Mouse (Mus musculus) lung, postnatal 25 days (tissue): ENCODE measurements around the gene Spata31d1a.
A peak's percentile ranks its signal among the peaks of the same experiment; 100 is the strongest.
"Not testable (repeated sequence)": the region's sequence is repeated elsewhere in the genome, so short reads cannot be mapped to it uniquely, and the experiment has no call there.

Experiments used
- DNase-seq: peaks from one replicate; pipeline ENCODE4 v3.0.0; 2022; ENCODE audit warnings: low spot score

Spata31d1a gene

DNA sequence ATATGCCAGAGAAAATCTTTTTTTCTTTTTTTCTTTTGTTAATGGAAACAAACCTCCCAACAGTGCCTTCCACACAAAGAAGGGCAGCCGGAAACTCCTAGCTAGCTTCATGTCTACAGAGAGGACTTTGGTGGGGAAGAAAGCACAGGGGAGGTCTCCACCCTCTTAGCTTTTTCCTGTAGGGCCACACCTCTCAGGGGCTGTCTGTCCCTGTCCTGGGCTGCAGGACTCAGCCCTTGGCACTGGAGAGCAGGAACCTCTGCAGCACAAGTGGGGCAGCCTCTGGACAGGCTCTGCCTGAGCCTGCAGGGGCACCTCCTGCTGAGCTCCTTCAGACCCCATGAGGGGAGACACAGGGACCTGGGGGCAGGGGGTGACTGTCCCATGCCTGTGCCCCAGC lies 10.0 kb downstream of the Spata31d1a start:
- not testable (repeated sequence) for DNase-seq

DNA sequence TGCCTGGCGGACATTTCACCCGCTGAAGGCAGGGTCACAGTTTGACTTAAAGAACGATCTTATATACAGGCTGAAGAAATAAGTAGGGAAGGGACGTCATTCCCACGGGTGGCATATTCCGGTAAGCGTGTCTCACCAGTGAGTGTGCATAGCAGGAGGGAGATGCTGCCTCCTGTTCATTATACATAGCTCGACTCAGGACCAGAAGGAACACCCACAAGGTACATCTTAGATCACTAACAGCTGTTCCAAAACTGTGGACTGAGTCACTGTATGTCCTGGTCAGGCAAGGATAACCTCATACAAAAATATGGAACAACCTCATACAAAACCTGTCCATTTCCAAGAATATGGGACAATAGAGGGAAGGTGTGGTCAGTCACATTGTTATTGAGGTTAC lies 11.0 kb downstream of the Spata31d1a start:
- DNase-seq: no peak

DNA sequence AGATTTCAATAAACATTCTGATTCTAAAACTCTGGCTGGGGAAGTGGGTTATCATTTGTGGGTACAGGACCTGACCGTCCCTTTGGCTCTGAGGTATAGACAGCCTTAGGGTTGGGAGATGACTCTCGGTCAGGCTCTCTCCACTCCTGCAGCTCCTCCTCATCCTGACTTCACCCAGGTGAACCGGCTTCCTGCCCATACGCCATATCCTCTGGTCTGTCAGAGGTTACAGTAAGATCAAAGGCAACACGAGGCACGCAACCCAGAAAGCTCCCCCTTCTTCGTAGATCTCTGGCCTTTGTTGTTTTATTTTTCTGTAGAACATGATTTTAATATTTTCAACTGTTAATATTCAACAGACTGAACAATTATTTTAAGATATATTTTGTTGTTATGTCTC lies 14.3 kb downstream of the Spata31d1a start:
- no peak for DNase-seq

DNA sequence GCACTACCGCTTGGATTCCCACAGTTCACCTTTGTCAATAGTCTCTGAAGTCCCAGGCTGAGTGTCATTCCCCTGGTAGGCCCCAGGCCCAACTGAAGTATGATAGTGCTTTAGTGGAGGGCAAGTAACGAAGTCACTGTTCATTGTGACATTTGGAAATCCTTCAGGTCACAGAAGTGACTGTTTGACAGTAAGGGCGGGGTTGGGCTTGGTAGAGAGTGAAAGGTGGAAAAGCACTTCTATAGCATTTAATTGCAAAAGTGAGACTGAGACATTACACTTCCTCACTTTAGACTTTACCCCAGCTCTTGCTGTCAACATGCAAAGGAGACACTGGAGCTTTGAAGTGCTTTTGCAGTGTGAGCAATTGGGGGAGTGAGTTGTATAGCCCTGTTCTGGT lies 16.1 kb downstream of the Spata31d1a start, which contains the start of gene 4921517D22Rik:
TSS of gene 4921517D22Rik (minus strand) at position 101 of the 400 bp plus-strand sequence.
- DNase-seq: no peak

DNA sequence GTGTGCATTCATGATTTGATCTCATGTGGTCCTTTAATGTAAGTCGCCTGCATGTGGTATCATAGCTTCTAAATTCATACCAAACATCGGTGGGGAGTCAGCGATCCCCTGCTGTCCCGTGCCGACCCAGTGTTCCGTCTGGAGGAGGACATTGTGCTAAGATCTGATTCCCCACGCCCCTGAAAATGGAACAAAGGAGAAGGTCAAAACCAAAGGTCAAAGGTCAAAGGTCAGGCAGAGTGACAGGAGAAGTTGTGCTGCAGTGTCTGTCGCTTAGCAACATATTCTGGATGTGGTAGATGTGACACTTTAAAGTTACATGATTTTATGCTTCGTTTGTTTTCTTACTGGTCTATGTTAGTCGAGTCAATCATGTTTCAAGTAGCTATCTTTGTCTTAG lies 18.7 kb downstream of the Spata31d1a start:
- no peak for DNase-seq

DNA sequence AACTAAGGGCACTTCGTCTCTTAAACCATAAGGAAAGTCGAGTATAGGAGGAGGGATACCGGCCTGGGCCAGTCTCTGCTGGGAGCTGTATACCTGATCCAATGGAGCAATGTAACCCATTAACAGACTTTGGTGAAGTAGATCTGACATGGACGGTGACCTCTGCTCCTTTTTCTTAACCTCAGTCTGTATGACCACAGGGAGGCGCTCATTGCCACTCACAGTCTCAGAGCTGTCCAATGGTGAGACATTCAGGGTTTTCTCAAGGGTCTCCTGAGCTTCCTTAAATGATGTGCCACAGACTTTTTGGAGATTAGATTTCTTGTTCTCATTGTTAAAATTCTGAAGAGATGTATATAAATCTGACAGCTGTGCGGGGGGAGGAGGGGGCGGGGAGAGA lies 19.6 kb downstream of the Spata31d1a start:
- DNase-seq: no peak

DNA sequence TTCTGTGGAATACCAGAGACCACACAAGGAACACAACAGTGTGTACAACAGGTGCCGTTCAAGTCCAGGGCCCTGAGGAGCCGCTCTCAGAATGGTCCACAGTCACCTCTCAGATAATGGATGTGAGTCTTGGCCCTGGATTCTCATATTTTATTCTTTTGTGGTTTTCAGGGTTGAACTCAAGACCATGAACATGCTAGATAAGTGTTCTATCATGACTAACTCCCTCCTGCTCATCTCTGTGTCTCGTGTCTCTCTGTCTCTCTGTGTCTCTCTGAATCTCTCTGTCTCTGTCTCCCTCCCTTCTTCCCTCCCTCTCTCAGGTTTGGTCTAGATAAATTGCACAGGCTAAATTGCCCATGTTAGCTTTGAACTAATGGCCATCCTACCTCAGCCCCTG lies 20.3 kb downstream of the Spata31d1a start:
- DNase-seq: no peak

DNA sequence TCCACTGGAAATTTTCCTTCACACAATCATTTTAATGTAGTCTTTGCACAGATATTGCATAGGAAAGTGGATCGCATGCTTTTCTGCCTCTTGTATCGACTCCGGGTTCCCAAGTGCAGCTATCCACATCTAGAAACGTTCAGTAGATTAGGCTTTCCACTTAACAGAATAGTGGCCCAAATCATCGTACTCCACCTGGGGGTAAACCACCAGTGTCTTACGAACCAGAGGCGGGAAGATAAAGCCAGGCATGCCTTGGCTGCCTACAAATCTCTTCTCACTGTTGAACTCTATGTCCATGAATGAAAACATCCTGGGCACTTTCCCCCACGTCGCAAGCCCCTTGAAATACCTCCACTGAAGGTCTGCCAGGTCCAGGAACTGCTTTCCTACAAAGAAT lies 20.8 kb downstream of the Spata31d1a start:
- no peak for DNase-seq

DNA sequence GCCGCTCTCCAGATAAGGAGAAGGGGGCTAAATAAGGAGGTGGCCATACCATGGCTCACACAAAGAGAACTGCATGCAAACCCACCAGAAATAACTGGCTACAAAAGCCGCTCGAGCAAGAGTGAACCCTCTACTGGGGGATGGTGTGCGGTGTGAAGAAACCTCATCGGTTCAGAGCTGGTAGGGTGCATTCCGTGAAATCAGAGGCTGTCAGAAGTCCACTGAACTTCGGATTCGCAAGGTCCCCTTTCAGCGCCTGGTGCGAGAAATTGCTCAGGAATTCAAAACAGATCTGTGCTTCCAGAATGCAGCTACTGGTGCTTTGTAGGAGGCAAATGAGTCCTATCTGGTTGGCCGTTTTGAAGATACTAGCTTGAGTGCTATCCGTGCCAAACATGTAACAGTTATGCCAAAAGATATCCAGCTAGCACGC lies 21.8 kb downstream of the Spata31d1a start:
- no peak for DNase-seq

DNA sequence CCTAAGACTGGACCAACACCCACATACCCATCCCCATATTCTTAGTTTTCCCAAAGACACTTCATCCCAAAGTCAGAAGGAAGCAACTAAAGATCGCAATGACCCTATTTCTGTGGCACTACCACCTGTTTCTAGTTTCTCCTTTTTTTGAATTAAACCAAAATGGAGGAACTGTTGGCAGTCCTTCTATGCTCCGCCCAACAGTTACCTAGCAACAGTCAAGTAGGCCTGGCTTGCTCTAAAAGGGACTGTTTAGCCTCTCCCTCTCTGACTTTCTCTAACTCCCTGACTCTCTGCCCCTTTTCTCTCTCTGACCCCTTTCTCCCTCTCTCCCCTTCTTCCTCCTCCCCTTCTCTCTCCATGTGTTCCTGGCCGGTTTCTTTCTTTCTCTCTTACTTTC lies 24.9 kb downstream of the Spata31d1a start:
- DNase-seq: no peak

DNA sequence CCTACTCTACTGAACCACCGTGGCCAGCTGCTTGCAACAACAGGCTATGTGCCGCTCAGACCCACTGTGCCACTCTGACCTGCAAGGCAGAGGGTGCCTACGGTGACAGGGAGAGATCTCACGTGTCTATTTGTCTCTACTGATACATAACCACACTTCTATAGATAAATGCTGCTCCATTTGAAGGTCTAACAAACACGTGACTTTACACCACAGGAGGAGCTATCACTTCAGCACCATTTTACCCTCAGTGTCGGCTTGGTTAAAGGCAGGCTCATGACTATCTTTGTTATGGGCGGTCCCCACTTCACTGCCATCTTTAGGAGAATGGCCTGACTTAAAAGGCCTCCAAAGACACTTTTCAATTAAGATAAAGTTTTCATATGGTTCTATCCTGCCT lies 27.5 kb downstream of the Spata31d1a start:
- DNase-seq: no peak

DNA sequence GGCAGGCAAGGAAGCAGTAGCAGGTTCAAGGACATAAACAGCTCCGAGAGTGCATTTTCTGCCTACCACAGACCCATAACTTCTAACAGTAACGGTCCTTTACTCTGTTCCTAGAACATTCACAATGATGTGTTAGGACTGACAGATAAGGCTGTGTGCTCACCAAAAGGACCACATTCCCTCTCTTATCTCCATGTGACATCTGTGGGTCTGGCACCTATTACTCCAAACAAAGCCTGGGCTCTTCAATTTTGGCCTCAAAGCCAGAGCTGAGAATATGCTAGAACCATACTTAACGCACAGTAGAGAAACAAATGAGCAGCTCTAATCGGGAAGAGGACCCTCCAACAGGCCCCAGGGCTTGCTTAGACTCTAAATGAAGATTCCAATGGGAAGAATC lies 30.2 kb downstream of the Spata31d1a start:
- DNase-seq: no peak

DNA sequence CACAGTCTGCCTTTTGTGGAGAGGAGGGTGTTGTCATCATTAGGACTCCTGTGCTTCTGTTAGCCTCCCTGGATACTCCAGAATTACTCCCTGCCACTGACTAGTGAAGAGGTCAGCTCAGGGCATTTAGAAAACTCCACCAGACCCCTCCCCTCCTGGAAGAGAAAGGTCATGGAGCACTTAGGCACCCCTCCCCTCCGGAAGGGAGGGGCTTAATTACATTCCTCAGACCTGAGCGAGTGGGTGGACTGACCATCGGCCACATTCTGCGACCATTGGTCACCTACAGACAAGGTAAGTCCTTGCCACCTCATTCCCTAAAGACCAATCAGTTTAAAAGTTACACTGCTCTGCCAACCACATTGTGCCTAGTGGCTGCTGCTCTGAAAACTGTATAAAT lies 30.8 kb downstream of the Spata31d1a start:
- DNase-seq: no peak

DNA sequence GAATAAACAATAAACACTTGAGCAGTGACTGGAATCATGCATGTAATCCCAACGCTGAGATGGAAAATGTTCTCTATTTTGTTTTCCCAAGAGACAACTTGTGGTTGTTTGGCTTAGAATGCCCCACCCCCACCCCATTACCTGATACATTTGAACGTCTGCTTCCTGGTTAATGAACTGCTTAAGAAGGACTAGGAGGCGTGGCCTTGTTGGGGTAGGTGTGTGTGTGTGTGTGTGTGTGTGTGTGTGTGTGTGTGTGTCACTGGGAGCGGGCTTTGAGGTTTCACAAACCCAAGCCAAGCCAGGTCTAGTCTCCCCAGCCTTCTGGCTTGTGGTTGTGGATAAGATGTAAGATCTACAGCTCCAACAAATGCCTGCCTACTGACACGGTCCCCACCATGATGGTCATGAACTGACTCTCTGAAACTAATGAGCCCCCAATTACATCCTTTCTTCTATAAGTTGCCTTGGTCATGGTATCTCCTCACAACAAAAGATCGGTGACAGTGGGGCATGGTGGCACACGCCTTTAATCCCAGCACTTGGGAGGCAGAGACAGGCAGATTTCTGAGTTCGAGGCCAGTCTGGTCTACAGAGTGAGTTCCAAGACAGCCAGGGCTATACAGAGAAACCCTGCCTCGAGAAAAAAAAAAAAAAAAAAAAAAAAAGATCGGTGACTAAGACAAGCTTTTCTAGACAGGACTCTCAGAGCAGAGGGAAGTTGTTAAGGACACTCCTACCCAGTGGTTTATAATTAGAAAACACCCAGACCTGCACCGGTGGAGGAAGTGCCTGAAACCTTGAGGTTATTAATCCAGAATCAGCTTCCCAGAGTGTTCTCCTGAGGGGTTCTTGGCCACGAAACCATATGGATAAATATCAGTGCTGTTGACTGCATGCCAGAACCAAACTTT lies 33.6 kb downstream of the Spata31d1a start:
- no peak for DNase-seq

DNA sequence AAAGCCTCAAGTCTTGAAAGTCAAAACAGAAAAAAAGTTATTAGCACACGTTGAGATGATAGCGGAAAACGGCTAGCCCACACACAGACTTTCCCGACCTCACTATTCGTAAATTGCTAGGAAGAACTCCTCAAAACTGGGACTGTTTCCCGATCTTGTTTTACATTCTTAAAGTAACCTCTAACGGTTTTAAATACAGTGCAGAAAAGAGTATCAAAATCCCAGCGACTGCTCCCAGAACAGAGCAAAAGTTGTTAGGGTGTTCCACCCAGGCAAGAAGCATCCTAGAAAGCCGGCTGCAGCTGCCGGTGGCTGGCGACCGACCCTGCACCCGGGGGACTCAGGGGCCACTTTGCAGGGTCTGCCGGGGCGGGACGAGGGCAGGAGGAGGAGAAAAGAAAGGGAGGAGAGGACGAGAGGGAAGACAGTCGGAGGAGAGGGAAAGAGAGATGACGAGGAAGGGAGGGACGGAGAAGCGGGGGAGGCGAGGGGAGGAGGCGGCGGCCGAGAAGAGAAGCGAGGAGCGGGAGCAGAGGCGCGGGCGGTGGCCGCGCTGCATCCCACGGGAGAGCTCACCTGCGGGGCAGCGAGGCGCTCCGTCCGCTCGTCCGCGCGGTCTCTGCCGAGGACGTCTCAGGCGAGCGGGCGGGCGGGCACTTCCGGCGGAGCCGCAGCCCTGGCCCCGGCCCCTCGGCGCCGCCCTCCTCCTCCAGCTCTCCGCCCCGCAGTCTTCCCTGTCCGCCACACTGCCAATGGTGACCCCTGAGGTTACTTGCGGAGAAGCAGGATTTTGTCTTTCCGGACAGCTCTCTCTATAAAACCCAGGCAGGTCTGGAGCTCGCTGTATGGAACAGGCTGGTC lies 34.7 kb downstream of the Spata31d1a start, which contains the start of gene Golm1:
TSS of gene Golm1 (minus strand) at position 661 of the 861 bp plus-strand sequence.
- DNase-seq: peak; percentile 70

DNA sequence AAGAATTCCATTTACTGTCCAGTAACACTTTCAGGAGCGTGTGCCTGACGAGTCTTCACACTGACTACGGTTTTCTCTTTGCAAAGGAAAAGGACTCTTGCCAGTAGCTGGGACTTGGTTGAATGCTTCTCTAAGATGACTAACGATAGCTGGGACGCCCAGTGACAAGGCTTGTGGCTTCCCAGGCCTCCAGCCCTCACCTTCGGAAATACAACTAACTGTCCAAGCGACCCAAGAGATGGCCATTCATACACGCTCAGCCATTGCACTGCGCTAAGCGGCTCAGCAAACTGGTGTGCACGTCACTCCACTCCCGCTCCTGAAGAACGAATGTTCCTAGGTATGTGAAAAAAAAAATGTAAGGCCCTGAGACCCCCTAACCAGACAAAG lies 35.4 kb downstream of the Spata31d1a start:
- DNase-seq: no peak

DNA sequence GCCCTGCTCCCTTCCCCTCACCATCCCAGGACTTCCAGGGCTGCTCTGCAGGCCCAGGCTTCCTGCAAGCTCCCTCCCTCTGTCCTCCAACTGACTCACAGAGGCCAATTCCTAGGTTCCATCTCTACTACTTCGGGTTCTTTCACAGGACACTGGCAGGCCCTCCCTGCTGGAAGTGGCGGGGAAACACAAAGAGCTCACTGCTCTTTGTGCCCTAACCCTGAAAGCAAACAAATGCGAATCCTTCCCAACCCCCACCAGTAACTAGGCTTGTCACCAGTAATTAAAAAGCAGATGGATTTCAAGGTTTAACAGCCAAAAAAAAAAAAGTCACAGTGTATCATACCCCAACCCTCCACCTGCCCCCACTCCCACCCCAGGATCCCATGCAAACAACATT lies 35.9 kb downstream of the Spata31d1a start:
- DNase-seq: no peak

DNA sequence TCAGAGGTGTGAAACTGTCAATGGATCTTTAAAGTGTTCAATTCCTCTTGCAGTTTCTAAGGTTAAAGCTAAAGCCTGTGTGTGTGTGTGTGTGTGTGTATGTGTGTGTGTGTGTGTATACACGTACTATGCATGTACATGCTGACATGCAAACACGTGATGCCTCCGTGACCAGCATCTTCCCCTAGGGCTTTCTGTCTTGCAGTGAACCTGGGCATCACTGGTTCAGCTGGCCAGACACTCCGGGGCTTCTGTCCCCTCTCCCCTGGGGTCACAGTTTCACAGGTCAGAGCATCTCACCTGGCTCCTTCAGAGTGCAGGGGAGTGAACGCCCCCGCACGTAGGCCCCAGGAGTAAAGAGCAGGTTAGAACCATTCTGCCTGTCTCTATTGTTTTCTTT lies 36.5 kb downstream of the Spata31d1a start:
- DNase-seq: no peak

DNA sequence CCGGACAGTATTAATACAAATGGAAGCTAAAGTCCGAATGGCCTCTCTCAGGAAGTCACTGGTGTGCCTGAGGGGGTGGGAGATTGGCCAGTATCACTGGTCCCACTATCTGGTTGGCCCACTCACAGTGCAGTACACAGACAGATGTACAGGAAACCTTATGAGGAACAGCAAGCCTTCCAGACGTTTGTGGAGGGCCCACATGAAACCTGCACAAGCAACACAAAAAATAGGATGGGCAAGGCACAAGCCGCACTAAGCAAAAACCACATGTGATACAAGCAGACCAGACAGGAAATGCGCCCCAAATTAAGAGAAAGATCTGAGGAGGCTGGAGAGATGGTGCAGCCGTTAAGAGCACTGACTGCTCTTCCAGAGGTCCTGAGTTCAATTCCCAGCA lies 37.9 kb downstream of the Spata31d1a start:
- DNase-seq: no peak

DNA sequence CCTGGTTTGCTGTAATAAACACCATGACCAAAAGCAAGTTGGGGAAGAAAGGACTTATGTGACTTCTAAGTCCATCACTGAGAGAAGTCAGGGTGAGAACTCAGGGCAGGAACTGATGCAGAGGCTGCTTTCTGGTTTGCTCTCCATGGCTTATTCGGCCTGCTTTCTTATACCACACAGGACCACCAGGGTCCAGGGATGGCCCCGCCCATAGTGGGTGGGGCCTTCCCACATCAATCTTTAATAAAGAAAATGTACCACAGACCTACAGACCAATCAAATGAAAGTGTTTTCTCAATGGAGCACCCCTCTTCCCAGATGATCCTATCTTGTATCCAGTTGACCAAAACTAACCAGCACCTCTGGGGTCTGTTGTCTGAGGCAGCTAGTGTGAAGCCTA lies 38.6 kb downstream of the Spata31d1a start:
- no peak for DNase-seq

DNA sequence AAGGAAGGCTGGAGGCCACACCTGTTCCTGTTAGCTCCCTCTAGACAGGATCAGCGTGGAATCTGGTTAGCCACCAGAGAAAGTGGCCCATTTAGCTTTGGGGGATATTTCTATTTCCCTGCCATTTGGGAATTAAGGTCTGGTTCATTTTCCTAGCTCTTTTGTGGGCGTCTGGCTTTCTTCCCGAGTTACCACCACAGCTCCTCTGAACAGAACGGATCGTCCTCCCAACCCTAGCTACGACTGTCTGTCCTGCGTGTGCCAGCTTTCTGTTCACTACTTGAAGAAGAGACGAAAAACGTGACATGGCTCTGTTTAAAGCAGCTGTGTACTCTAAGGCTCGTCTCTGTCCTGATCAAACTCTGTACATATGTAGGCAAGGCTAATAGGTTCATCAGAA lies 40.2 kb downstream of the Spata31d1a start:
- DNase-seq: no peak

DNA sequence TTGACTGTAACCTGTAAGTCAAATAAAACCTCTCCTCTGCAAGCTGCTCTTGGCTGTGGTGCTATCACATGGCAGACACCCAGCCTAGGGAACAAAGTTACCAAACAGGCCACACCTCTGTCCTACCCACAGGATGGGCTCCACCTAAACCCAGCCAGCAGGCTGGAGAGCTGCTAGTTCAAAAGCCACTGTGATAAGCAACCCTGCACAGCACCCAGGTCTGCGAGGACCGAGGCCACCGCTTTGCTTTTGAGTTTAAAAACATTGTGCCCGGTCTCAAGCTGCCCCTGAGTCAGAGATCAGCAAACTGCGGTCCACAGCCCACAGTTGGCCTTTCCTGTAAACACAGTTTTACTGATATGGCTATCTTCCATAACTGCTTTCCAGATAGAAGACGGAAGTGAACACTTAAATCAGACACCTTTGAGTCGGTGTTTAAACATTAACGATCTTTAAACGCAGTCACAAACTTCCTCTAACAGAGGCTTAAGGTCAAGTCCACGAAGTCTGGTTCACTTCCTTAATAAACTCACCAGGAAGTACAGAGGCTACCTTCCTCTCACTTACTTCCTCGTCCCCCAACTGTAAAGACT lies 41.5 kb downstream of the Spata31d1a start:
- DNase-seq: peak; percentile 88

DNA sequence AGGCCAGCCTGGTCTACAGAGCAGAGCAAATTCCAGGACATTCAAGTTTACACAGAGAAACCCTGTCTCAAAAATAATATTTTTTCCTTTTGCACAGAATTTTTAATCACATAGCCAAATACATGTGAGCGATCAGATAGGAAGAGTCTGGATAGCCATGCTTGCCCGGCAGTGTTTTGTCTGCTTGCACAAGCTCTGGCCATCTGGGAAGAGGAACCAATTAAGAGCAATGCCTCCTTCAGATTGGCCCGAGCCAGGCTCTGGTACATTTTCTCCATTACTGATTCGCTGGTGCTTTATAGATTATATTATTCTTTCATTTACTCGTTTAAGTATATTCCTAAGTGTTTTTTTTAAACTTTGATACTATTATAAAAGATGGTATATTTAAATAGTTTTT lies 42.4 kb downstream of the Spata31d1a start:
- no peak for DNase-seq
